Mouse (Mus musculus) adrenal gland, postnatal 36 days (tissue): ENCODE measurements around the gene Olfml3. TPM values are rescaled to one million over a fixed set of nuclear protein-coding genes. Genes with fewer than 3 reads are reported as not detected.

Source experiments
- DNase-seq, 2 experiments: peaks; one replicate each; pipeline ENCODE4 v3.0.0; 2021; ENCODE audit warnings: mixed read lengths in 1 of 2
- long read RNA-seq, 2 experiments: library from polyadenylated mRNA; stranded (forward); transcript quantifications; one replicate each; pipeline ENCODE4 v2.0.0; 2021; ENCODE audit warnings: borderline sequencing depth in 2 of 2
- total RNA-seq, 2 experiments: library from RNA; stranded (reverse); gene quantifications; 2 replicates each; pipeline ENCODE4 v1.2.3; 2021

Gene Olfml3
- 10 to 100 TPM; 14.4 to 19.5 TPM for total RNA-seq
- long read RNA-seq, experiment 1, full-length matches to known transcripts: 6 of 10 reads
- long read RNA-seq, experiment 1, partial matches to known transcripts: 0 of 10 reads
- long read RNA-seq, experiment 1, other reads (novel, unspliced or antisense): 4 of 10 reads
- long read RNA-seq, experiment 2, full-length matches to known transcripts: 6 of 6 reads
- long read RNA-seq, experiment 2, partial matches to known transcripts: 0 of 6 reads
- long read RNA-seq, experiment 2, other reads (novel, unspliced or antisense): 0 of 6 reads

DNA sequence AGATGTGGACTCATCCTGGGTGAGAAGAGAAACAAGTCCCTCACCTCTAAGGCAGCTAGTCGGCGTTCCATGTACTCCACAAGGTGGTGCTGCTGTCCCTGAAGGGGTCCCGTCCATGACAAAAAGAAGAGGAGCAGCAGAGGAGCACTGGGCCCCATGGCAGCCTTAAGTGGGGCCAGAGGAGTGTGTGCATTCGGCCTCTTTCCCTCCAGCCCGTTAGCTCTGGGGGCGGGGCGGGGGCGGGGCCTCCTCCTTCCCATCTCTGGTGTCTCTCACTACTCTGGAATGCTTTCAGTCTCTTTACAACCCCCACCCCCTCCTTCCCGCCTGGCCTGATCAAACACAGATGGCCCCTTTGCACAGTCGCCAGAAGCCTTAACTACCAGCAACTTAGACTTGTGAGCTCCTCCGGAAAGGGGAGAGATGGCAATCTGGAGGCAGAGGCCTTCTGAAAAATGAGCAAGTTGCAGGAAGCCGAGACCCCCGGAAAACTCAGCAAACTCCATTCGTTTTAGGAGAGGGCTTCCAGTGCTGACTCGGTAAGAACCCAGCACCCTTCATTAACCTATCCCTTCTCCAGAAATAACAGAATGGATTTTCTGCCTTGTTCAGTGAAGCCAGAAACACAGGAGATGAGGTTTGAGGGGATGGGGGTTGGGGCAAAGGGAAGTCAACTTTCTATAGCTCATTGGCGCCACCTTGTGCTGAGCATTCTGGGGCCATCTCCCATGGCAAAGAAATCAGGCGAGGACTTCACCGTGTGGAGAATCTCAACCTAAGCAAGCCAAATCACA lies at the start of gene Olfml3:
TSS of gene Olfml3 (minus strand) at position 224 of the 794 bp plus-strand sequence.
- peak; percentile 84 to 92 for DNase-seq

DNA sequence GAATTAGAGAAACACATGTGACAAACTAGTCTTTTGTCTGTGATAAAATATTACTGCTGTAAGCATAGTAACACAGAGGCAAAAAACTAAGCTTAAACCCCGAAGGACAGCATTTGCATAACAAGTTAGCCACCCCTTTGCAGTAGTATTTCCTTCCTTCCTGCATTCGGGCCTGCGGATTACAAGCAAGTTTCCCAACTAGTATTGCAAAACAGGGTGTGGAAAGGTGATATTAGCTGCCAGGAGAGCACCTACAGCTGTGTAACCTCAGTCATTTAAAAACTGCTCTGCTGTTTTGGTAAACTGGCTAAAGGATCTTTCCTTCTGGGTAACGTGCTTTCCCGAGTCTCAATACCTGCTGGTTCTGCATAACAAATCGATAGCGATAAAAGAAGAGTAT lies 49.4 kb upstream of the Olfml3 start:
- peak in 1 of 2 experiments; percentile 28 for DNase-seq

DNA sequence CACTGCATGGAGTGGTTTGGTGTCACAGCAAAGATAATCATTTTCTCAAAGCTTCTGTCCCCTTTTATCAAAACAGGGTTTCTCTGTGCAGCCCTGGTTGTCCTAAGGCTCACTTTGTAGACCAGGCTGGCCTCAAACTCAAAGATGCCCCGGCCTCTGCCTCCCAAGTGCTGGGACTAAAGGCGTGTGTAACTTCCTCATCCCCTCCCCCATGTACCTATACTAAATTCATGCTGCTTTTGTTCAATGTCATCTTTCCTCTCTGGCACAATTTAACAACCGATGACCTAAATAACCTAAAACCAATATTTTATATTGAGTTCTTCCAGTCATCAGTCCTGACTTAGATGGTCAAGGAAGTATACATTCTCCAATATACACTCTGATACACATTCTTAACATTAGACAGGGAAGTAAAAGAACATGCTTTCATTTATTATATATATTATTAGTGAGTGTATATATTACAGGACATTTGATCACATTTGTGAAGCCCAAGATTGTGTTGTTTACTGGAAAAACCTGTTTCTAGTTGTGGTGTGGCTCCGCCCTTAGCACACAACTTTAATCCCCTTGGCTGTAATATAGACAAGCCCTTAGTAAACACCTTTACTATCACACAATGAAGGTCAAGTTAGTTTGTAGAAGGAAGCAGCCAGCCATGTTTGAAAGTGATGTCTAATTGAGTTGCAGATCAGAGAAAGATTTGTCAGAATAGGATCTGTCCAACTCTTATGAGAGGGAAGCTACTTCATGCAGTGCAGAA lies 45.2 kb upstream of the Olfml3 start:
- DNase-seq: no peak

DNA sequence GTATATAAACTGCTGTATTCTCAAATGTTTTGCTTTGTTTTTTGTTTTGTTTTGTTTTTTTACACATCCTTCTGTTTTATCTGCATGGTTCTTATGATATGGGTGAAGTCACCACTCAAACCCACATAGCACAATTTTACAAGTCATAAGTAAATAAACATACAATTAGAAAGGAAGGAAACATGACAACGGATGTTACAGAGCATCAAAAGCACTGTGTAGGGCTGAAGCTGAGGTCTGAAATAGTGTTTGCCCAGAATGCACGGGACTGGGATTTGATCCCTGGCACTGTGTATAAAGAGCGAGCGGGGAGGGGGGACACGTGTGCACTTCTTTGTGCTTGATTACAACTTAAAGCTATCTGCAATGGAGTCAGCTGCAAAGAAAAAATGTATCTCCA lies 43.0 kb upstream of the Olfml3 start:
- no peak for DNase-seq

DNA sequence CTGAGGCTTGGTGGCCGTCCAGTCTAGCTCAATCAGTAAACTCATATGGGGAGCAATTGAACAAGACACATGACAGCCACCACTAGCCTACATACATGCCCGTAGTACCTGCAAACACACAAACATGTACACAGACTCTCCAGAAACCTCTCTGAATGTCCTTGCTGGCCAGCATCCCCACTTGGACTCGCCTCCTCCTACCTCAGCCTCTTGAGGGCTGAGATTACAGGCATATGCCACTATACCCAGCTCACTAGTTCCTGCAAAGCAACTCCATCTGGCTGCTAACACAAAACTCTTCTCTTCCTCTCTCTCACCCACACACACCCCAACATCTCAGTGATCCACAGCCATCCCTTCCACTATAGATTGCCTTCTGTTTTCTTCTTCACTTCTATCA lies 42.5 kb upstream of the Olfml3 start:
- DNase-seq: no peak

DNA sequence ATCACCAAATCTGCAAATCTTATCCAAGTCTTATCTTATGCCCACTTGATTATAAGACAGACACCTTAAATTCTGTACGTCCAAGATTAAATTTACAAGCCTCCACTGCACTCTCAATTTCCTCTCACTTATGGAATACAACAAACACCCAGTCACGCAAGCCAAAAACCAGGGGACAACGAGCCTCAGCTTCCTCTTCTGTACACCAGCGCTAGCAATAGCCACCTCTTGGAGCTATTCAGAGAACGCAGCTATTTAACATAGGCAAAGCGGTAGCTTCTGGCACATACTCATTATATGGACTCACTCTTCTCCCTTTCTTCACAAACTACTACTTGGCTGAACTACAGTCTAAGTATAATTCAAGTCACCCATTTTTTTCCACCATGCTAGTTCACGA lies 41.4 kb upstream of the Olfml3 start:
- DNase-seq: no peak

DNA sequence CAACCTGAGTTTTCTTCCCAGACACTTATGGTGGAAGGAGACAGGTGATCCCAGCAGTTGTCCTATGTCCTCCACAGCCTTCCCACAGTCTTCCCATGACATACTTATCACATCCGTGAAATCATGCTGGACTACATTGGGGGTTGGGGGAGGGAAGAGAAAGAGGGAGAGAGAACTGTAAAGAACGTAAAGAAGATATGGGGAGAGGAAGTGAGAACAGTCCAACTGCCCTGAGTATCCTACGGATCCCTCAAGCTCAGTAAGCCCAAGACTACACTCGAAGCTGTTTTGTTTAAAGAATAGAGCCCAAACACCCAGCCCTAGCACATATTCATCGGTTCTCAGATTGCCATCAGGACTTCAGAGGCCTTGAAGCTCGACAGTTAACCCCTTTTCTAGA lies 40.9 kb upstream of the Olfml3 start:
- no peak for DNase-seq

DNA sequence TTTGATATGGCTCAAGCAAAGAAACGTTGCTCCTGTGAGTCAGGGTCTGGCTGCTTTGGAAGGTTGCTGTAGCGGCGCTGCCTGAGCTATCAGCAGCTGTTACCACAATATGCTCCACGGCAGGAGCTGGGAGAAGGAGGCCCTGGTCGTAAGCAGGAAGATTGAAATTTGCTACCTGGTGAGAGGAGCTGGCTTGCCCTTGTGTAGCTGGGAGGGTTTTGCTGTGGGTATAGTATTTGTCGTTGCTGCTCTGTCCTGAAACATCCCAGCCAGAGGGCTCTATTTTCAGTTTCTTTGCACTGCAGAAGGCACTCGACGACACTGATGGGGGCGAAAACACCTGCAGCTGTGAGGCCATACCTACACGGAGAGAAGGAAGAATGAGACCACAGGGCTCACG lies 40.1 kb upstream of the Olfml3 start:
- DNase-seq: no peak

DNA sequence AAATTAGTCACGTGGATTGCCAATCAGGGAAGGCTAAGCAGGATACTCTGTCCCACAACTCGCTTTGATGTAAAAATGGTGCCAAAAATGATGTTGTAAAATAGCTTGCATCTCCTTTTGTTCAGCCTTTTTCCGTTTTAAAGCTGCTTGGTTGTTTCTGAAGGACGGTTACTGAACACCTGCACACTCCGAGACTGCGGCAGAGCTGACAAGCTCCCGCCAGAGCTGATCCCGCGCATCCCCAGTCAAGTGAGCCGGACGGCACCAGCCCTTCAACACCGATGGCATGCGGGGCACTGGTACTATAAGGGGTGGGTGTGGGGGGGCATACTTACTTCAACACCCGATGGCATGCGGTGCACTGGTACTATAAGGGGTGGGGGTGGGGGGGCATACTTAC lies 36.2 kb upstream of the Olfml3 start:
- no peak for DNase-seq

DNA sequence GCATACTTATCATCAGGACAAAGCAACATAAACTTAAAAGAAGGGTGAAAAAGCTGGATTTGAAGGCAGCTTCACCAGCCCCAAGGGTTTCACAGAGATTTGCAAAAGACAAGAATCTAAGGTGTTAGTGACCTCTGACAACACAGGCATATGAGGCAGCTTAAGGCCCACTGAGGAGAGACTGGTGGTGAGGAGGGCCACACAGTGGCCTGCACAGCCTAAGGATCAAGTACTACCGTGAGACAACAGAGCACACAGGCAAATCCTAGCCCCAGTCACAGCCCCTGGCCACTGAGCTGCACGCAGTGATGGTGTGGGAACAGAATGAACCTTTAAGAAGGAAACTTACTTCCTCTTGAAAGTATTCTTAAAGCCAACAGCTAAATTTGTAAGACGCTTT lies 35.7 kb upstream of the Olfml3 start:
- DNase-seq: no peak

DNA sequence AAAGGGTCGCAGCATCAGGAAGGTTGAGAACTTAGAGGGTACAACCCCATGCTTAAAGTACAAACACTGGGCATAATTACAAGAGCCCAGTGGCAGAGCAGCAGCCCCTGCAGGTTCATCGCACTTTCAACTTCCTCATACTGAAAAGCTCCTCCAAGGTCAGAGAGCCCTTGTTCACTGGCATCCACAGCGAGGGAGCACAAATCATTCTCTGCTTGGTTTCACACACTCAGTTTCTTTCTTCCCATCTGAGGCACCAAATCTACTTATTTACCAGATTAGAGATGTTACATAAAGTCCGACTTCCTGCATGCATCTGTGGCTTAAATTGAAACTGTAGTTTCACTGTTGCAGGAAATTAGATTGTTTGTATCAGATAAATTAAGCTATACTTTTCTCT lies 35.0 kb upstream of the Olfml3 start:
- DNase-seq: peak; percentile 22 to 33

DNA sequence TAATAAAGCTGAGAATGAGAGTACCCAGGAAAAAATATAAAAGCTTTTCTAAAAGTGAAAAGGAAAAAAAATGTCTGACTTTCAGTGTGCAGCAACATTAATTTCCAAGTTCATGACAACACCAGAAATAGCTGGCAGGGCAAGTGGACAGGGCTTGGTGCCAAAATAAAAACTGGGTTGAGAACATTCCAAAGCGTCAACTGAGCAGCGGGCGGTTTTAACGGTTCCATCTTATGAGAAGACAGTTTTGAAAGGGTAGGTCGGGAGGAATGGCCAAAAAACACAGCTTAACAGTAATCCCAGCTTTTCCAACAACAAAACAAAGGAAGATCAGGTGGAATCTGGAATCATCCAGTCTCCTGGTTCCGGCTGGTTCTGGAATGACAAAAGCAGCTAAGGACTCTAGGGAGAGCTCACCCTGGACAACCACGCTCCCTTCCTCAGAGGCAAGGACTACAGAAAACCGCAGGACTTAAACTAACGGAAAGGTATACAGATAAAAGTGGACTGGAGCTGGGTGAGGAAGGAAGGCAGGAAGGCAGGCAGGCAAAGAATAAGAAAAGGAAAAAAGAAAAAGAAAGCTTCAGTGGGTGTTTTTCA lies 33.8 kb upstream of the Olfml3 start:
- DNase-seq: peak; percentile 82 to 85

DNA sequence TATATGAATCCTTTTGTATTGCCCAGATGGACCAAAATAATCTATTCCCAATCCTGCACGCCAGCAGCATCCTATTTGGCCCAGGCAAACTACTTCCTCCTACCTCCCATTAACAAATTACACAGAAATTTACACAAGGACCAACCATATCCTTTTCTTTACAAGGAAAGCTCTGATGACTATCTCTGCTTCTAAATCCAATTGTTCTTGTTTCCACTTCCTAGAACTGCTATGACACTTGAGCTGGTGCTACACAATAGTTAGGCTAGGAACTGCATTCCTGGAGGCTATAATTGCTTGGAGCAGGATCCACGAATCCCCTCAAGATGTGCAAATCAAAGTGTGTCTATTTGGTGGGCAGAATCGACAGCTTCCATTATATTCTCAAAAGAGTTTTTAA lies 29.0 kb upstream of the Olfml3 start:
- no peak for DNase-seq

DNA sequence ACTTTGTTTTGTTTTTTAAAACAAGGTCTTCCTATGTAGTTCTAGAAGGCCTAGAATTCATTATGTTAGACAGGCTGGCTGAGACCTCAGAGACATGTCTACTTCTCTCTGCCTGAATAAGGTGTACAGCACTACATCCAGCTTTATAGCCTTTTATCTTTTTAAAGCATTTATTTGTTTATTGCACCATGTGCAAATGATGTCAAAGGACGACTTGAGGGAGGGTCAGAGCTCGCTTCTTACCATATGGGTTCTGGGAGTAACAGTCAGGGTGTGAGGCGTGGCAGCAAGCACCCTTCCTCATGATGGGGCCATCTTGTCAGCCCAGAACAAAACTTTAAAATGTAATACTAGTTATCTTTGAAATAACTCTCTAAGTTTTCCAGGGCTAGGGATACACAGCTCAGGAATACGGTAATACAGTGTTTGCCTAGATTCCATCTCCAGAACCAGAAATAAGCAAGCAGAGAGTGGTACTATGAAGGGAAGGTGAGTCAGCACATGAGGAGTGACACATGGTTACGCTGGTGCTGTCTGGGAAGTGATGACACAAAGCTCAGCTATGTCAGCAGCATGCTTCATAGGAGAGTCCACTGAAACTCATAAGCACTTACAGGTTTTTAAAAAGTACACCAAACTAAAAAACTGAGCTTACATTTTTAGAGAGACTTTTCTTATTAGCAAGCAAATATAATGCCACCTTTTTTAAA lies 21.6 kb upstream of the Olfml3 start:
- peak; percentile 40 to 46 for DNase-seq

DNA sequence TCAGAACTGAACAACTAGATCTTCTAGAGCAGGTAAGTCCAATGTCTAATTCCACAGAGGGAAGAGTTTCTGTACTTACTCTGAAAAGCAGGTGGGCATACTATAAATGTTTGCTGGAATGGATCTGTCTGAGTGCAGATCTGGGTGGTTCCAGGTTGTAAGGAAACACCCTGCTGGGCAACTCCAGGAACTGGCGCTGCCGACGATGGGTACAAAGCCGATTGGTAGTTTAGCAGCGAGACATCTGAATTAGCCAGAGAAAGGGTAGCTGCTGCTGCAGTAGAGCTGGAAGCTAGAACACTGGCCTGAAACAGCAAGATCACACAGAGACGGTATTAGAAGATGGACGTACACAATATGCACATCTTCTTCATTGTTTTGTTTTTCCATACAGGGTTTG lies 20.7 kb upstream of the Olfml3 start:
- DNase-seq: no peak

DNA sequence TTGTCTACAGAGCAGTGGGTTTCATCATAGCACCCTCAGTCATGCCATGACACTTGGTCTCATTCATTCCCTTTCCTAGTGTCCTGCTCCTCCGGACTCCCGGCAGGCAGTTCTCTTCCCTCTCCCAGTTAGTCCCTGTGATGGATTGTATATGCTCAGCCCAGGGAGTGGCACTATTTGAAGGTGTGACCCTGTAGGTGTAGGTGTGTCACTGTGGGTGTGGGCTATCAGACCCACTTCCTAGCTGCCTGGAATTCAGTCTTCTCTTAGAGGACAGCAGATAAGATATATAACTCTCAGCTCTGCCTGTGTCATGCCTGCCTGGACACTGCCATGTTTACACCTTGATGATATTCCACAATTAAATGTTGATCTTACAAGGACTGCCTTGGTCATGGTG lies 19.1 kb upstream of the Olfml3 start:
- no peak for DNase-seq

DNA sequence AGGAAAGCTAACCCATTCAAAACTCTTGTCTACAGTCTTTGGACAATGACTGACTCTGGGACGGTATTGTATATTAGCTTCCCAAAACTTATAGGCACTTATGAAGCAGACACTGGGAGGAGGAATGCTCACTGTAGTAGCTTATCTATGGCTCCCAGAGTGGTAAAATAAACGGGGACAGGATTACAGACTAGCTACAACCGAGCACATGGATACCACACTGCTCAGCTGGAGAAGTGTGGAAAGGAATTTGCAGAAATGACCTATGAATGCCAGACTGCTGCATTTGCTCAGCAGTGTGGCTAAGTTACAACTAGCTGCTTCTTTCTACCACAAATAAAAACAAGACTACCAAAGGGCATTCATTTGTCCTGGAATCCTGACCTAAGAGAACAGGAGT lies 17.6 kb upstream of the Olfml3 start:
- DNase-seq: no peak

DNA sequence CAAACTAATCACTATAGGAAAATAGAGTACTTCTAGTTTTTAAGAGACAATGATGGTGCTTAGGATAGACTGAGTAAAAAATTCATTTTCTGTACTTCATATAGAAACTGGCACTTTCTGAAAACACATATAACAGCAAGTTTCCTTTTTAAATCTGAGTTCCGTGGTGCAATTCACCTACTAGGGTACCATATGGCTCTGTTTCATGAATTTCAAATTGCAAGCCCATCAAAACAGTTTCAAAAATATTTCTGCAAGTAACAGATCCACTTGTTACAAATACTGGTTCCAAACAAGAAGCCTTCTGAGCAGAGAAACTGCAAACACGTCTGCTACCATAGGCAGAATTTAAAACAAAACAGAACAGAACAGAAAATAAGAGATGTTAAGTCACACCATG lies 13.8 kb upstream of the Olfml3 start:
- no peak for DNase-seq

DNA sequence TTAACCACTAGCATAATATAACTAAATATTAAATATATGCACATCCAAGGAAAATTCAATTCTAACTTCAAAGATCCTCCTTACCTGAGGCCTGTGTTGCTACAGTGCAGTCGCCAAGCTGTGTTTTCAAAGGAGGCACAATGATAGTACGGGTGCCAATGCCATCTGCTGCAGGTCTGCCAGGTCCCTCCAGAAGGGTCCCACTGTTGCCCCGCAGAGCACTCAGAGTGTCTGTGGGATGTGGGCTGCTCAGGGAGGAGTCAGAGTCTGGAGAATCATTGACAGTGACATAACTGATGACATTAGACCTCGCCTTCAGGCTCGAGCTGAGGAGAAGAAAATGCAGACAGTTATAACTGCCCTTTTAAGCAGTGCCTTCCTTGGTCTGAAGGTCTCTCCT lies 8.9 kb upstream of the Olfml3 start:
- DNase-seq: no peak

DNA sequence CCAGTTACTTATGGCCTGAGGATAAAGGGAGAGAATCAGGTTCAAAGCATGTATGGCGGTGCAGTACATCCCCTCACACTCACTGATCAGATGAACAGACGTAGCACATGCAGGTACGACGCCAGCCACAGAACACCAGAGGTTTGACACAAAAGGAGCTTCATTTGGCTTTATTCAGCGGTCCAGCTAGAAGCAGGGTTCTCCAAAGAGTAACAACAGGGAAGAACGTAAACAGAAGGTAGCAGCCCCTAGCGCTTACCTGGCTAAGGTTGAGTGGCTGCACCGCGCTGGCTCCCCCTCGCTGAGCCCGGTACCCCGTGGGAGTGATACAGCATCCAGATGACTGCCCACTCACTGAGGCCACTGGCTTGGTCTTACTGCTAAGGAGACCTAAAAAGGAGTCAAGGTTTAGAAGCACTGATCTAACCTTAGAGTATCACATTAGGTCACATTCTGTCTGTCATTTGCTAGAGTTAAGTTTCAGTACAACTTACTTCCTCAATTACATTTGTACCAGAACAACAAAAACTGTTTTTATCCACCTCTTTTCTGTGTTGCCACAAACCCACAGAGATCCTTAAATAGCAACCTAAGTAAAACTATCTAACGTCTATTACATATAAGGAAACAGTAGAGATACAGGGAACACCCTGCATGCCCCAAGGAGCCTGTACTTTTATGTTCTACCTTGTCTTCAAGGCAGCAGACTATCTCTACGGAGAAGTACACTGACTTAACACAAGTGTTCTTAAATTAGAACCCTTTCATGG lies 7.4 kb upstream of the Olfml3 start:
- no peak for DNase-seq

DNA sequence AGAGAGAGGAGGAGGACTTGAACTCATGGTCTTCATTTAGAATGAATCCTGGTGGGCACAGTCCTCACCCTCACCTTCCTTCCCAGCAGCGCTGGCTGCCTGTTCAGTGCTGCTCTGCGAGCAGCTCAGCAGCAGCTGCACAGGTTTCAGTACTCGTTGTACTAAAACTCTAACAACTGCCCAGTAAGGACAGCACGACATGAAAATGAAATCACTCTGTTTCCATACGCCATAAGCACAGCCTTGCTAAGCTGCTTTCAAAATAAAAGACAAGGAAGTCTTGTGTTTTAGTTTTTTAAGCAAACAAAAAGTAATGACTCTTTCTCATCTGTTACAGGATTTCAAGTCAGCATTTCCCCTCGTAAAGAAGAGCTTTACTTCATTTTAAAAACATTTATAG lies 5.4 kb upstream of the Olfml3 start:
- DNase-seq: no peak
